Mouse (Mus musculus) stomach, postnatal 0 days (tissue): ENCODE data around the gene Slc35b2.

Experiments used
- CTCF ChIP-seq: IDR thresholded peaks from 2 replicates; pipeline ENCODE4 v1.5.1; 2016; ENCODE audit warnings: antibody characterized with exemption, low read depth, mild to moderate bottlenecking, moderate library complexity
- EP300 ChIP-seq: optimal IDR thresholded peaks from 2 replicates; pipeline ENCODE3; 2016; ENCODE audit warnings: antibody characterized with exemption

GRCm38 (mm10) chr17:45588370-45588769 is 24.7 kb downstream of the Slc35b2 start:
- TF ChIP-seq CTCF (no peak), EP300 (no peak)
